Mouse (Mus musculus): ENCODE data around the gene Urgcp.

Gene Urgcp

GRCm38 (mm10) chr11:5785732-5786131, 23.6 kb upstream of the Urgcp start:
- in situ Hi-C loops (cut with MseI, MboI) = no loop called here

GRCm38 (mm10) chr11:5782199-5782944, 20.2 kb upstream of the Urgcp start:
- in situ Hi-C loops (cut with MseI, MboI) = no loop called here

- in situ Hi-C loops (cut with MseI, MboI) = no loop called here
Measured at GRCm38 (mm10) chr11:5780035-5780499, 17.9 kb upstream of the Urgcp start.

GRCm38 (mm10) chr11:5778481-5778880, 16.3 kb upstream of the Urgcp start:
- in situ Hi-C loops (cut with MseI, MboI) = no loop called here

GRCm38 (mm10) chr11:5766019-5766418, 3.8 kb upstream of the Urgcp start:
- in situ Hi-C loops (cut with MseI, MboI) = no loop called here

GRCm38 (mm10) chr11:5762633-5762982, 432 bp upstream of the Urgcp start:
- in situ Hi-C loops (cut with MseI, MboI) = no loop called here

- in situ Hi-C loops (cut with MseI, MboI) = no loop called here
Measured at GRCm38 (mm10) chr11:5753755-5754154, 8.4 kb downstream of the Urgcp start.

- in situ Hi-C loops (cut with MseI, MboI) = no loop called here
Measured at GRCm38 (mm10) chr11:5744951-5745350, 17.2 kb downstream of the Urgcp start.

- in situ Hi-C loops (cut with MseI, MboI) = no loop called here
Measured at GRCm38 (mm10) chr11:5742106-5742505, 20.1 kb downstream of the Urgcp start.

- in situ Hi-C loops (cut with MseI, MboI) = no loop called here
Measured at GRCm38 (mm10) chr11:5740965-5741627, 21.1 kb downstream of the Urgcp start.

GRCm38 (mm10) chr11:5740599-5740964, 21.6 kb downstream of the Urgcp start:
- in situ Hi-C loops (cut with MseI, MboI) = no loop called here

GRCm38 (mm10) chr11:5739846-5740245, 22.3 kb downstream of the Urgcp start:
- in situ Hi-C loops (cut with MseI, MboI) = no loop called here

GRCm38 (mm10) chr11:5738888-5739632, 23.1 kb downstream of the Urgcp start:
- in situ Hi-C loops (cut with MseI, MboI) = no loop called here

GRCm38 (mm10) chr11:5737137-5737536, 25.0 kb downstream of the Urgcp start:
- in situ Hi-C loops (cut with MseI, MboI) = no loop called here

- in situ Hi-C loops (cut with MseI, MboI) = no loop called here
Measured at GRCm38 (mm10) chr11:5734323-5734722, 27.9 kb downstream of the Urgcp start.

- in situ Hi-C loops (cut with MseI, MboI) = no loop called here
Measured at GRCm38 (mm10) chr11:5732401-5732800, 29.8 kb downstream of the Urgcp start.

GRCm38 (mm10) chr11:5729582-5729981, 32.6 kb downstream of the Urgcp start:
- in situ Hi-C loops (cut with MseI, MboI) = no loop called here

GRCm38 (mm10) chr11:5718611-5719354, 43.4 kb downstream of the Urgcp start:
- in situ Hi-C loops (cut with MseI, MboI) = no loop called here

- in situ Hi-C loops (cut with MseI, MboI) = no loop called here
Measured at GRCm38 (mm10) chr11:5716938-5717705, 45.1 kb downstream of the Urgcp start.

- in situ Hi-C loops (cut with MseI, MboI) = no loop called here
Measured at GRCm38 (mm10) chr11:5716246-5716645, 45.9 kb downstream of the Urgcp start.

- in situ Hi-C loops (cut with MseI, MboI) = no loop called here
Measured at GRCm38 (mm10) chr11:5715630-5716105, 46.5 kb downstream of the Urgcp start, which contains the start of gene Mrps24. TSS of gene Mrps24 (minus strand) at chr11:5715680.

All from mouse trophoblast stem cell (cell line).